Mouse (Mus musculus) embryonic fibroblast, embryonic 13.5 days (primary cell): ENCODE data around the gene Zfp36l1. TPM values are rescaled to one million over a fixed set of nuclear protein-coding genes. Genes with fewer than 3 reads are reported as not detected.

Source experiments
- H3K27ac ChIP-seq: 2 replicates; pipeline ENCODE4 v1.5.1; 2012; ENCODE audit warnings: low read length, control low read depth, inconsistent platforms; ENCODE audit not compliant: insufficient read depth
- H3K4me1 ChIP-seq: 2 replicates; pipeline ENCODE4 v1.6.1; 2011; ENCODE audit warnings: low read length; ENCODE audit not compliant: control insufficient read depth, insufficient read depth
- H3K4me3 ChIP-seq: 2 replicates; pipeline ENCODE4 v1.5.1; 2011; ENCODE audit warnings: mild to moderate bottlenecking, control low read depth, low read length; ENCODE audit not compliant: insufficient read depth
- CTCF ChIP-seq: IDR thresholded peaks from 2 replicates; pipeline ENCODE4 v1.5.1; 2011; ENCODE audit warnings: mild to moderate bottlenecking, control low read depth, low read length, moderate library complexity, borderline replicate concordance; ENCODE audit not compliant: insufficient read depth
- POLR2A ChIP-seq: IDR thresholded peaks from 2 replicates; pipeline ENCODE4 v1.6.1; 2011; ENCODE audit warnings: low read depth, mild to moderate bottlenecking, control low read depth, low read length, moderate library complexity
- polyA plus RNA-seq: library from polyadenylated mRNA; stranded (reverse); fragments of >200 nt; gene quantifications from 2 replicates; pipeline ENCODE4 v1.2.4, GENCODE M21; 2011; ENCODE audit warnings: low read depth; ENCODE audit not compliant: missing spikeins, insufficient read length

Zfp36l1 gene
- polyA plus RNA-seq: 72.6 and 139 TPM in 2 replicates

- Histone ChIP-seq H3K27ac (peak within 1 kb of the TSS; percentile 98), H3K4me1 (no peaks in the 10 kb centered on the region), H3K4me3 (peak within 1 kb of the TSS; percentile 97)
- TF ChIP-seq CTCF (no peak), POLR2A (peak; percentile 99)
Measured at GRCm38 (mm10) chr12:80112852-80113551, at the start of gene Zfp36l1. Gene Zfp36l1 (minus strand): TSS chr12:80113013.

DNA sequence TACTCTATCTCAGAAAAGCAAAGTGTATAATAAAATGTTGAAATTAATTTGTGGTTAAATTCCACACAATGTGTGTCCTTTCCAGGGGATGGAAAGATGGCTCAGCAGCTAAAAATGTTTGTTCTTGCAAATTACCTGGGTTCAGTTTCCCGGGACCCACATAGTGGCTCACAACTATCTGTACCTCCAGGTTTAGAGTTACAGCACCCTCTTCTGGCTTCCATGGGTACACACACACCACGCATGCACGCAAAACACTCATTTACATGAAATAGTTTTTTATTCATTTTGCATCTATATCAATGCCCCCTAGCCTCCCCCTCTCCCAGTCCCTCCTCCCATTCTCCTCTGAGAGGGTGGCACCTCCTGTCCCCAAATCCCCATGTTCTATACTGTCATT is 49.6 kb upstream of the Zfp36l1 start:
- Histone ChIP-seq H3K4me3 (no peak overlapping the region), H3K27ac (no peak overlapping the region), H3K4me1 (peaks cover 2% of the 10 kb centered on the region; the same call in 1 of the 2 replicates)
- no peak for TF ChIP-seq POLR2A

GRCm38 (mm10) chr12:80157675-80158074 is 44.9 kb upstream of the Zfp36l1 start:
- Histone ChIP-seq H3K4me1 (no peaks in the 10 kb centered on the region), H3K4me3 (no peak overlapping the region), H3K27ac (no peak overlapping the region)
- TF ChIP-seq POLR2A (no peak), CTCF (no peak)

DNA sequence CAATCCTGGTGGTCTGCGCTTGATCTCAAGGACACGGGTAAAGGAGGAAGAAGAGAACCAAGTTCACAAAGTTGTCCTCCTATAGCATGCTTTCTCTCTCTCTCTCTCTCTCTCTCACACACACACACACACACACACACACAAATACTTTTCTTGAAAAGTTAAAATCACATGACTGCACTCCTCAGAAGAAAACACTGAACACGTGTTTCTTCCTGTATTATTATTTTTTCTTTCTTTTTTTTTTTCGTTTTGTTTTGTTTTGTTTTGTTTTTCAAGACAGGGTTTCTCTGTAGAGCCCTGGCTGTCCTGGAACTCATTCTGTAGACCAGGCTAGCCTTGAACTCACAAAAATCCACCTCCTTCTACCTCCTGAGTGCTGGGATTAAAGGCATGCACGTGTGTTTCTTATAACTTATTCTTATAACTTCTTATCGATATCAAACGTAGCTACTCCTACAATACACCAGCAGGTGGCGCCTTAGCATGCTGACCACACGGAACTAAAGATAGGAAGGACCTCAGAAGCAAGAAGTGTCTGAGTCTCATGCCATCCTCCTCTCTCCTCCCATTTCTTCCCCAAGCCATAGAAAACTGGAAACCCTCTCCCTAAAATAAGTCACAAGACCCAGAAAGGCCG is 41.0 kb upstream of the Zfp36l1 start:
- no peak for TF ChIP-seq POLR2A
- peak; percentile 61; the same call in 1 of the 2 replicates for TF ChIP-seq CTCF
- Histone ChIP-seq H3K27ac (no peak overlapping the region), H3K4me3 (no peak overlapping the region)

GRCm38 (mm10) chr12:80153078-80153477 is 40.3 kb upstream of the Zfp36l1 start:
- Histone ChIP-seq H3K4me1 (no peaks in the 10 kb centered on the region), H3K4me3 (no peak overlapping the region), H3K27ac (no peak overlapping the region)
- TF ChIP-seq CTCF (no peak), POLR2A (no peak)

More for the DNA sequence above, 41.0 kb upstream of the Zfp36l1 start:
- no peaks in the 10 kb centered on the region for H3K4me1 ChIP-seq

GRCm38 (mm10) chr12:80151821-80152220 is 39.0 kb upstream of the Zfp36l1 start:
- H3K27ac ChIP-seq: no peak overlapping the region
- H3K4me3 ChIP-seq: no peak overlapping the region
- TF ChIP-seq CTCF: no peak
- no peak for TF ChIP-seq POLR2A
- H3K4me1 ChIP-seq: no peaks in the 10 kb centered on the region

DNA sequence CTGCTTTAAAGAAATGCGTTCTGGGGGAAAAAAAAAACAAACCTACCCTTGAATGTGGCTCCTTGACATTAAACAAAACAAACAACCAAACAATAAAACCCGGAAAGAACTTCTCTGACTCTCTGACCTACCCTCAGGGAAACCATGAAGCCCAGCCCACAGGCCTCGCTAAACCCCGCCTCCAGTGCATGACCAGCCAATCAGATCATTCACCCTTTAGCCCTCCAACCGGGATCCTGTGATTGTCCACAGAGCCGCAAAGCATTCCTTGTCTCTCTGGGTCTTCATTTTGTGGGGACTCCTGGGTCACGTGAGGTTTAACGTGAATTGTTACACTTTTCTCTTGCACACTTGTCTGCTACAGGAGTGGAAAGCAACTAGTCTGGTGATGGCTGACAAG is 37.8 kb upstream of the Zfp36l1 start:
- Histone ChIP-seq H3K4me1 (no peaks in the 10 kb centered on the region), H3K27ac (no peak overlapping the region), H3K4me3 (no peak overlapping the region)
- no peak for TF ChIP-seq POLR2A
- TF ChIP-seq CTCF: no peak

DNA sequence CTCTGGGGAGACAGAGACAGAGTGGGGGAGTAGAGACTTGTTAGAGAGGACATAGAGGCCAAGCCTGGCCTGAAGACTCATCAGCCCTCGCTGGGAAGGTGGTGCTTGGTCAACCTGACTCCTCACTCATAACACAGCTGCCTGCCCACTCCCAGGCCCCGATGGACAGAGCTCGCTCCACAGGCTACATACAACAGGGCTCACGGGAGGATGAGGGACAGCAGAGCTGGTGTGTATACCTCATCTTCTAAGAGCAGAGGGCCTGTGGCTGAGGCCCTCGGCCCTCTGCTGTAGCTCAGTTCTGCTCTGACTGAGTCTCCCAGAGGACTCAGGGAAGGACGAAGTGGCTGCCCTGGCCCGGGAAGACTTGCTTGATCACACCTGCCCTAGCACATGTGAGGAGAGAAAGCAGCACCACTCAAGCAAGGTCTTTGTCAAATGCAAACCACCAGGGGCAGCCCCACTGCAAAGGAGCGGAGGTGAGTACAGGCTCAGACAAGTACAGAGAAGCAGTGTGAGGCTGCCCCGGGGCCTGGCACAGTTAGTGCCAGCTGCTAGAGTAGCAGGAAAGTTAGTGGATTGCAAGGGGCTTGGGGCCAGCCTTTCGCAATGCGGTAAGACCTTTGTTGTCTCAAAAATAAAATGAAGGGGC is 34.9 kb upstream of the Zfp36l1 start:
- TF ChIP-seq CTCF: no peak
- H3K27ac ChIP-seq: no peak overlapping the region

GRCm38 (mm10) chr12:80146227-80147223 is 33.7 kb upstream of the Zfp36l1 start:
- Histone ChIP-seq H3K27ac (no peak overlapping the region), H3K4me1 (no peaks in the 10 kb centered on the region), H3K4me3 (no peak overlapping the region)
- TF ChIP-seq CTCF (peak; percentile 63; the same call in 1 of the 2 replicates), POLR2A (no peak)

More for the DNA sequence above, 34.9 kb upstream of the Zfp36l1 start:
- Histone ChIP-seq H3K4me3 (no peak overlapping the region), H3K4me1 (no peaks in the 10 kb centered on the region)
